Mouse (Mus musculus) stomach, embryonic 16.5 days (tissue): ENCODE results near the gene Cwh43. TPM values are rescaled to one million over a fixed set of nuclear protein-coding genes. Genes with fewer than 3 reads are reported as not detected.
"Not testable (repeated sequence)": the region's sequence is repeated elsewhere in the genome, so short reads cannot be mapped to it uniquely, and the experiment has no call there.

Source experiments
- ATAC-seq: fragments of 200-750 bp; cut with Nextera tagmentation; 2 replicates; pipeline ENCODE4 v1.8.0; 2017; ENCODE audit warnings: moderate number of reproducible peaks, moderate TSS enrichment; ENCODE audit not compliant: insufficient read depth, low FRiP score
- H3K27ac ChIP-seq: fragments of 300-500 bp; sonication (generic); 2 replicates; pipeline ENCODE4 v1.5.1; 2014; ENCODE audit warnings: low read length
- H3K27me3 ChIP-seq: fragments of 300-500 bp; sonication (generic); 2 replicates; pipeline ENCODE4 v1.6.1; 2014; ENCODE audit warnings: low read length, control low read depth, mixed read lengths; ENCODE audit not compliant: control insufficient read depth, insufficient read depth
- H3K36me3 ChIP-seq: fragments of 300-500 bp; sonication (generic); 2 replicates; pipeline ENCODE4 v1.6.1; 2014; ENCODE audit warnings: low read length; ENCODE audit not compliant: control insufficient read depth, insufficient read depth
- H3K4me1 ChIP-seq: fragments of 300-500 bp; sonication (generic); 2 replicates; pipeline ENCODE4 v1.6.1; 2014; ENCODE audit warnings: low read length, control low read depth, mixed read lengths; ENCODE audit not compliant: control insufficient read depth, insufficient read depth
- H3K4me2 ChIP-seq: fragments of 300-500 bp; sonication (generic); 2 replicates; pipeline ENCODE4 v1.6.1; 2014; ENCODE audit warnings: low read depth, low read length, mixed read lengths
- H3K4me3 ChIP-seq: fragments of 300-500 bp; sonication (generic); replicated peaks from 2 replicates; pipeline ENCODE4 v1.5.1; 2014; ENCODE audit warnings: mild to moderate bottlenecking, low read length
- H3K9ac ChIP-seq: fragments of 300-500 bp; sonication (generic); 2 replicates; pipeline ENCODE4 v1.6.1; 2014; ENCODE audit warnings: low read length
- H3K9me3 ChIP-seq: fragments of 300-500 bp; sonication (generic); replicated peaks from 2 replicates; pipeline ENCODE4 v1.6.1; 2016; ENCODE audit warnings: low read length, control low read depth; ENCODE audit not compliant: control insufficient read depth
- WGBS: fragments of 180-500 bp; shearing (Covaris S2); extraction: QIAGEN DNeasy Blood & Tissue Kit; methylation state at CpG from one replicate; pipeline ENCODE4 v1.1.7; 2014; 5-methylcytosine and 5-hydroxymethylcytosine counted together
- polyA plus RNA-seq: library from polyadenylated mRNA; unstranded; fragments of >200 nt; fragmentation: Nextera tagmentation; extraction: Ambion mirVana; gene quantifications from 2 replicates; pipeline ENCODE4 v1.2.1, GENCODE M21; 2015

Gene Cwh43
- polyA plus RNA-seq, 1 experiment from 2014 or later, result 5.6 TPM

- H3K27ac ChIP-seq, result no peak overlapping the region
- no peaks in the 10 kb centered on the region for H3K27me3 ChIP-seq
- no peak overlapping the region for H3K9ac ChIP-seq
- no peak for ATAC-seq
- WGBS, result 78% methylated on average over 7 of the region's 7 CpGs
- H3K4me3 ChIP-seq, result no peak overlapping the region
- H3K36me3 ChIP-seq, result no peaks in the 10 kb centered on the region
- H3K4me2 ChIP-seq, result no peak overlapping the region
- H3K9me3 ChIP-seq, result no peaks in the 10 kb centered on the region
- no peaks in the 10 kb centered on the region for H3K4me1 ChIP-seq
Observed at GRCm38 (mm10) chr5:73481401-73481800, 75.5 kb downstream of the Cwh43 start.

- not testable (repeated sequence) for H3K27ac ChIP-seq, H3K4me3 ChIP-seq, H3K4me2 ChIP-seq, H3K27me3 ChIP-seq, H3K4me1 ChIP-seq, ATAC-seq, H3K9ac ChIP-seq, H3K36me3 ChIP-seq, H3K9me3 ChIP-seq
- WGBS, result 92% methylated on average over 1 of the region's 1 CpGs
Observed at GRCm38 (mm10) chr5:73482381-73482780, 76.5 kb downstream of the Cwh43 start.

- Histone ChIP-seq H3K4me3 (no peak overlapping the region), H3K9me3 (no peaks in the 10 kb centered on the region), H3K27ac (no peak overlapping the region), H3K9ac (no peak overlapping the region), H3K36me3 (no peaks in the 10 kb centered on the region), H3K4me2 (no peak overlapping the region), H3K27me3 (no peaks in the 10 kb centered on the region), H3K4me1 (no peaks in the 10 kb centered on the region)
- ATAC-seq, result no peak
- WGBS, result 72% methylated on average over 5 of the region's 5 CpGs
Observed at GRCm38 (mm10) chr5:73484016-73484615, 78.2 kb downstream of the Cwh43 start.

- peaks cover 5% of the 10 kb centered on the region; the same call in 1 of the 2 replicates for H3K4me1 ChIP-seq
- H3K4me2 ChIP-seq, result no peak overlapping the region
- no peak for ATAC-seq
- H3K27ac ChIP-seq, result no peak overlapping the region
- H3K4me3 ChIP-seq, result no peak overlapping the region
- 52% methylated on average over 4 of the region's 4 CpGs for WGBS
- no peaks in the 10 kb centered on the region for H3K9me3 ChIP-seq
- no peak overlapping the region for H3K9ac ChIP-seq
- no peaks in the 10 kb centered on the region for H3K36me3 ChIP-seq
- H3K27me3 ChIP-seq, result no peaks in the 10 kb centered on the region
Observed at GRCm38 (mm10) chr5:73486451-73486850, 80.6 kb downstream of the Cwh43 start.

- Histone ChIP-seq H3K4me1 (peaks cover 11% of the 10 kb centered on the region), H3K27ac (peak overlapping the region; percentile 73), H3K9ac (peak overlapping the region; percentile 79), H3K36me3 (no peaks in the 10 kb centered on the region), H3K9me3 (no peaks in the 10 kb centered on the region), H3K4me2 (peak overlapping the region; percentile 92), H3K4me3 (peak overlapping the region; percentile 87), H3K27me3 (no peaks in the 10 kb centered on the region)
- no peak for ATAC-seq
- WGBS, result 4% methylated on average over 14 of the region's 14 CpGs
Observed at GRCm38 (mm10) chr5:73489915-73490314, 84.0 kb downstream of the Cwh43 start.

GRCm38 (mm10) chr5:73490596-73491073, 84.8 kb downstream of the Cwh43 start:
- Histone ChIP-seq H3K9ac (peak overlapping the region; percentile 79), H3K27ac (peak overlapping the region; percentile 89), H3K36me3 (no peaks in the 10 kb centered on the region), H3K4me1 (peaks cover 11% of the 10 kb centered on the region), H3K27me3 (no peaks in the 10 kb centered on the region), H3K9me3 (no peaks in the 10 kb centered on the region), H3K4me2 (peak overlapping the region; percentile 93), H3K4me3 (peak overlapping the region; percentile 87)
- under 1% methylated on average over 37 of the region's 37 CpGs for WGBS
- peak; percentile 98 for ATAC-seq

- peak; percentile 45; the same call in 1 of the 2 replicates for ATAC-seq
- peak overlapping the region; percentile 87 for H3K4me3 ChIP-seq
- H3K9ac ChIP-seq, result peak overlapping the region; percentile 80
- H3K4me2 ChIP-seq, result peak overlapping the region; percentile 93
- H3K27ac ChIP-seq, result peak overlapping the region; percentile 89
- H3K9me3 ChIP-seq, result no peaks in the 10 kb centered on the region
- H3K36me3 ChIP-seq, result no peaks in the 10 kb centered on the region
- H3K4me1 ChIP-seq, result peaks cover 11% of the 10 kb centered on the region
- no peaks in the 10 kb centered on the region for H3K27me3 ChIP-seq
- WGBS, result 2% methylated on average over 70 of the region's 70 CpGs
Observed at GRCm38 (mm10) chr5:73491074-73491836, 85.4 kb downstream of the Cwh43 start.

- H3K9ac ChIP-seq, result peak overlapping the region; percentile 80
- no peaks in the 10 kb centered on the region for H3K9me3 ChIP-seq
- H3K4me3 ChIP-seq, result peak overlapping the region; percentile 87
- no peaks in the 10 kb centered on the region for H3K36me3 ChIP-seq
- peak overlapping the region; percentile 33 for H3K27ac ChIP-seq
- peak overlapping the region; percentile 93 for H3K4me2 ChIP-seq
- H3K27me3 ChIP-seq, result no peaks in the 10 kb centered on the region
- under 1% methylated on average over 57 of the region's 59 CpGs for WGBS
- peak; percentile 64 for ATAC-seq
- H3K4me1 ChIP-seq, result peaks cover 11% of the 10 kb centered on the region
Observed at GRCm38 (mm10) chr5:73491837-73492720, 86.2 kb downstream of the Cwh43 start.
